Mouse (Mus musculus) limb, embryonic 12.5 days (tissue): ENCODE measurements around the gene Gfod1. TPM values are rescaled to one million over a fixed set of nuclear protein-coding genes. Genes with fewer than 3 reads are reported as not detected.

Experiments used
- ATAC-seq: fragments of 200-750 bp; cut with Nextera tagmentation; 2 replicates; pipeline ENCODE4 v1.8.0; 2017; ENCODE audit warnings: low read depth, moderate TSS enrichment; ENCODE audit not compliant: insufficient number of reproducible peaks, insufficient read depth, low FRiP score, low TSS enrichment
- H3K27ac ChIP-seq: fragments of 300-500 bp; sonication (generic); 2 replicates; pipeline ENCODE4 v1.5.1; 2016; ENCODE audit warnings: mild to moderate bottlenecking, moderate library complexity
- H3K27me3 ChIP-seq: fragments of 300-500 bp; sonication (generic); 2 replicates; pipeline ENCODE4 v1.6.1; 2016; ENCODE audit warnings: mild to moderate bottlenecking, moderate library complexity
- H3K36me3 ChIP-seq: fragments of 300-500 bp; sonication (generic); 2 replicates; pipeline ENCODE4 v1.6.1; 2016; ENCODE audit warnings: mild to moderate bottlenecking, moderate library complexity
- H3K4me1 ChIP-seq: fragments of 300-500 bp; sonication (generic); replicated peaks from 2 replicates; pipeline ENCODE4 v1.6.1; 2016
- H3K4me2 ChIP-seq: fragments of 300-500 bp; sonication (generic); 2 replicates; pipeline ENCODE4 v1.6.1; 2016; ENCODE audit warnings: mild to moderate bottlenecking, moderate library complexity
- H3K4me3 ChIP-seq: fragments of 300-500 bp; sonication (generic); replicated peaks from 2 replicates; pipeline ENCODE4 v1.5.1; 2016; ENCODE audit warnings: mild to moderate bottlenecking
- H3K9ac ChIP-seq: fragments of 300-500 bp; sonication (generic); replicated peaks from 2 replicates; pipeline ENCODE4 v1.6.1; 2016; ENCODE audit warnings: mild to moderate bottlenecking, moderate library complexity
- H3K9me3 ChIP-seq: fragments of 300-500 bp; sonication (generic); 2 replicates; pipeline ENCODE4 v1.6.1; 2016; ENCODE audit warnings: mild to moderate bottlenecking, moderate library complexity
- WGBS: fragments of 180-500 bp; shearing (Covaris S2); methylation state at CpG from one replicate; pipeline ENCODE4 v1.1.7; 2016; 5-methylcytosine and 5-hydroxymethylcytosine counted together
- polyA plus RNA-seq: library from polyadenylated mRNA; unstranded; fragments of >200 nt; fragmentation: Nextera tagmentation; extraction: Ambion mirVana; gene quantifications from 2 replicates; pipeline ENCODE4 v1.2.1, GENCODE M21; 2016

Gfod1 gene
- polyA plus RNA-seq, 1 experiment from 2014 or later, result 0.23 TPM

DNA sequence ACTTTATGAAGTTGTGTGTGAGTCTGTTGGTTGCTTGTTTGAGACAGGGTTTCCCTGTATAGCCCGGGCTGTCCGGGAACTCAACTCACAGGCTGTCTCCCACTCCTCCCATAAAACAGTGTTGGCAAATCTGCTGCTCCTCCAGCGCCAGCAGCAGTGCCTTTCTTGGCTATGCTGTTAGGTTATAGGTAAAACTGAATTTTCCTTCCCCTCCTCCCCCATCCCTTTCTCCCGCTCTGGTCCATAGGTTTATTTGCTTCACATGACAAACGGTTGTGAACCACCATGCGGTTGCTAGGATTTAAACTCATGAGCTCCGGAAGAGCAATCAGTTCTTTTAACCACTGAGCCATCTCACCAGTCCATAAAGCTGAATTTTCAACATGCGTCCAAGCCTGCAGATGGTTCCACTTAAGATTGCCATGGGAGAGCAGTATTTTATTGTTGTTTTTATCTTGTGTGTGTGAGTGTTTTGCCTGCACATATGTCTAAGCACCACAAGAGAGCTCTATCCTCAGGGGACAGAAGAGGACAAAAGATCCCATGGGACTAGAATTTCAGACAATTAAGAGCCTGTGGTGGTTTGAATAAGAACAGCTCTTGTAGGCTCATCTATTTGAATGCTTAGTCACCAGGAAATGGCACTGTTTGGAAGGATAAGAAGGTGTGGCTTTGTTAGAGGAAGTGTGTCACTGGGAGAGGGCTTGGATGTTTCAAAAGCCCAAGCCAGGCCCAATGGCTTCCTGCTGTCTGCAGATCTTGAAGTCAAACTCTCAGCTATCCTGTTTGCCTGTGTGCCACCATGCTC, 120.5 kb downstream of the Gfod1 start:
- H3K9me3 ChIP-seq, result no peaks in the 10 kb centered on the region
- H3K27ac ChIP-seq, result peak overlapping the region; percentile 36
- peaks cover 12% of the 10 kb centered on the region for H3K4me1 ChIP-seq
- H3K27me3 ChIP-seq, result peaks cover 8% of the 10 kb centered on the region; the same call in 1 of the 2 replicates
- no peaks in the 10 kb centered on the region for H3K36me3 ChIP-seq
- H3K4me3 ChIP-seq, result peak overlapping the region; percentile 34
- WGBS, result 26% methylated on average over 8 of the region's 8 CpGs
- peak; percentile 59; the same call in 1 of the 2 replicates for ATAC-seq
- 0 out of 2 replicates have a peak overlapping the region, but pooled peaks have one; percentile 35 for H3K9ac ChIP-seq
- H3K4me2 ChIP-seq, result peak overlapping the region; percentile 51

DNA sequence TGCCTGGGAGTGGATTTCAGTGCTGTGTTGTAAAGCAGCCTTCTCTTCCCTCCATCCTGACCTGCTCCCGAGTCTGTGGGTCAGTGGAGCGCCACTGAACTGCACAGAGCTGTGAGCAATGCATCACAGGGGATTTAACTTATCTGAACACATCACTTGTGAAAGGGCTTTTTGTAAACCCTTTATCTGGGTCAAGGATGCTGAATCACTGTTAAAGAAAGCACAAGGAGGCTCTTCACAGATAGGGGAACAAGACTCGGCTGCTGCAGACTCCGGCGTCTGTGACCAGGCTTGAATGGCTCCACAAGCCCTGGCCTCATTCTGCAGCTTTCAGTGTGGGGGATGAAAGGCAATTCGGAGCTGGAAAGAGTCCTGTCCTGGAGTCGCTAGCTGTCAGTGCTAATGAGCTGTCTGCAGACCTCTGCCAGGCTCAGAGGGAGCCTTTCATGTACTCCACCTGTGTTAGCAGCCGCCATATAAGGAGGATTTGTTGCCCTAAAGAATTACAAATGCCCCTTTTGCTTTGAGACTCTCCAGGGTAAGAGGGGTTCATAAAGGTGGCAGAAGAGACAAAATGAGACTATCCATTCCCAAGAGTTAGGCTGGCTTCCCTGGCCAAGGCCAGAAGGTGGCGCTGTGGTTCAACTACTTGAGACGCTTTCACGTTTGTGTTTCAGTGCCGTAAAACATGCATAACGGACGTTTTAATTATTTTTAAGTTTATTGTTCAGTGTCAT, 121.3 kb downstream of the Gfod1 start:
- 0 out of 2 replicates have a peak overlapping the region, but pooled peaks have one; percentile 45 for H3K27ac ChIP-seq
- H3K27me3 ChIP-seq, result peaks cover 8% of the 10 kb centered on the region; the same call in 1 of the 2 replicates
- 0 out of 2 replicates have a peak overlapping the region, but pooled peaks have one; percentile 35 for H3K9ac ChIP-seq
- H3K36me3 ChIP-seq, result no peaks in the 10 kb centered on the region
- peak overlapping the region; percentile 34 for H3K4me3 ChIP-seq
- H3K4me1 ChIP-seq, result peaks cover 12% of the 10 kb centered on the region
- peak overlapping the region; percentile 51 for H3K4me2 ChIP-seq
- peak; percentile 30; the same call in 1 of the 2 replicates for ATAC-seq
- 6% methylated on average over 14 of the region's 14 CpGs for WGBS
- H3K9me3 ChIP-seq, result no peaks in the 10 kb centered on the region

DNA sequence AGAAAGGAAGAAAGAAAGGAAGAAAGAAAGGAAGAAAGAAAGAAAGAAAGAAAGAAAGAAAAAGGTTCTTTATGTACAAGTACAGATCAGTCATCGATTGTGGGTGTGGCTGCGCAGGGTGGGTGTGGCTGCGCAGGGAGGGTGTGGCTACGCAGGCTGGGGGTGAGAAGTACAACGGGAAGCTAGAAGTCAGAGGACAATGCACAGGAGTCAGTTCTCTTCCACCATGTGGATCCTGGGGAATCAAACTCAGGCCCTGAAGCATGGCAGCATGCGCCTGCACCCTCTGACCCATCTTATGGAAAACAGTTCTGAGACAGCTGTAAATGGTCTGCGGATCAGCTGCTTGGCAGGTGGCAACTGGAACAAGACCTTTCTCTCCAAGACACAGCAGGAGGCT, 122.9 kb downstream of the Gfod1 start:
- Histone ChIP-seq H3K9ac (no peak overlapping the region), H3K9me3 (no peaks in the 10 kb centered on the region), H3K4me1 (peaks cover 12% of the 10 kb centered on the region), H3K4me2 (no peak overlapping the region), H3K4me3 (no peak overlapping the region), H3K36me3 (no peaks in the 10 kb centered on the region), H3K27me3 (peaks cover 8% of the 10 kb centered on the region; the same call in 1 of the 2 replicates), H3K27ac (no peak overlapping the region)
- 57% methylated on average over 7 of the region's 7 CpGs for WGBS
- ATAC-seq, result no peak

DNA sequence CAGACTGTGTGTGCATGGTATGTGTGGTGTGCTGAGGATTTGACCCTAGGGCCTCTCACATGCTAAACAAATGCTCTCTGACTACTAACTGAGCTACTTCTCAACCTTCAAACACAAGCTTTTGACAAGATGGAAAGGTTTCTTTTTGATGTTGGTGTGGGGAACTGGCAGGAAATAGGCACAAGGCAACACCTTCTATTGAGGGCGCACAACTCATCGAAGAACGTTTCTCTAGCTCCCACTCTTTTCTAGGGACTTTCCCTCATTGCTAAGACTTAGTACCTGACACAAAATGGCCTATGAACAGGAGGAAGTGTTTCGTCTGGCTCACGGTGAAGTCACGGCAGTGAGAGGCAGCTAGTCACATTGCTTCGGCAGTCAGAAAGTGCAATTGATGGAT, 126.7 kb downstream of the Gfod1 start:
- Histone ChIP-seq H3K4me2 (no peak overlapping the region), H3K9ac (no peak overlapping the region), H3K4me3 (no peak overlapping the region), H3K36me3 (no peaks in the 10 kb centered on the region), H3K4me1 (peaks cover 1% of the 10 kb centered on the region), H3K9me3 (no peaks in the 10 kb centered on the region), H3K27ac (no peak overlapping the region), H3K27me3 (peaks cover 8% of the 10 kb centered on the region; the same call in 1 of the 2 replicates)
- WGBS, result 89% methylated on average over 7 of the region's 7 CpGs
- ATAC-seq, result no peak

DNA sequence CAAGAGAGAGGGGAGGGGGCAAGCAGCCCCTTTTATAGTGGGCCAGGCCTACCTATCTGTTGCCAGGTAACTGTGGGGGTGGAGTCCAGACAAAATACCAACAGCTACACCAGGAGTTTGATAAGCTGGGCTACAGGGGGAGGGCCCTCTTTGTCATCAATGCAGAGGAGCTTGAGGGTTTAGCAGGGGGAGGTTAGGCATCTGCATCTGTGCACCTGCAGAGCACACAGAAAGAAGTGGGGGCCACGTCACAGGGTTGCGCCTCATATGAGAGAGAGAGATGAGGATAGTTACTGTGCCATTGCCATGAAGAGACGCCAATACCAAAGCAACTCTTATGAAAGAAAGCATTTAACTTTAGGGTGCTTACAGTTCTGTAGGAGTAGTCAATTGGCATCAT, 127.3 kb downstream of the Gfod1 start:
- 90% methylated on average over 3 of the region's 3 CpGs for WGBS
- Histone ChIP-seq H3K9me3 (no peaks in the 10 kb centered on the region), H3K27ac (no peak overlapping the region), H3K4me3 (no peak overlapping the region), H3K4me2 (no peak overlapping the region), H3K4me1 (peaks cover 7% of the 10 kb centered on the region; the same call in 1 of the 2 replicates), H3K9ac (no peak overlapping the region), H3K36me3 (no peaks in the 10 kb centered on the region), H3K27me3 (peaks cover 7% of the 10 kb centered on the region; the same call in 1 of the 2 replicates)
- ATAC-seq, result no peak

DNA sequence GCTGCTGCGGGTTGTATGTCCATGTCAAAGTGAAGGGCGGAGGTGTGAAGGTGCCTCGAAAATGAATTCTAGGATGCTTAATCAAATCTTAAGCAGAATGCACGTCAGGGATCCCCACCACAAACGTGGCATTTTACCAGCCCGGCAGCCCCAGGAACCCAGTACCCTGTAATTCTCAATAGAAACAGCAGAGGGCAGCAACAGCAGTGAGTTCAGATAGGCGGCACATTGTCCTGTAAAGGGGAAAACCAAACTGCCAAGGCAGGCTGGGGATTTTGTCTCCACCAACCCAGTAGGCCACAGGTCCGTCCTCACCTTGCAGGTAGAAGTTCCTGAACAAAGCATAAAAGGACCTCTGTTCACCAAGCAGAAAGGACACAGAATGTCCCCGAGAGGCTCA, 130.7 kb downstream of the Gfod1 start:
- WGBS, result 17% methylated on average over 9 of the region's 9 CpGs
- Histone ChIP-seq H3K4me2 (no peak overlapping the region), H3K36me3 (peaks cover 7% of the 10 kb centered on the region; the same call in 1 of the 2 replicates), H3K4me3 (0 out of 2 replicates have a peak overlapping the region, but pooled peaks have one; percentile 3), H3K4me1 (peaks cover 7% of the 10 kb centered on the region; the same call in 1 of the 2 replicates), H3K9me3 (no peaks in the 10 kb centered on the region), H3K9ac (no peak overlapping the region), H3K27me3 (no peaks in the 10 kb centered on the region), H3K27ac (no peak overlapping the region)
- no peak for ATAC-seq

DNA sequence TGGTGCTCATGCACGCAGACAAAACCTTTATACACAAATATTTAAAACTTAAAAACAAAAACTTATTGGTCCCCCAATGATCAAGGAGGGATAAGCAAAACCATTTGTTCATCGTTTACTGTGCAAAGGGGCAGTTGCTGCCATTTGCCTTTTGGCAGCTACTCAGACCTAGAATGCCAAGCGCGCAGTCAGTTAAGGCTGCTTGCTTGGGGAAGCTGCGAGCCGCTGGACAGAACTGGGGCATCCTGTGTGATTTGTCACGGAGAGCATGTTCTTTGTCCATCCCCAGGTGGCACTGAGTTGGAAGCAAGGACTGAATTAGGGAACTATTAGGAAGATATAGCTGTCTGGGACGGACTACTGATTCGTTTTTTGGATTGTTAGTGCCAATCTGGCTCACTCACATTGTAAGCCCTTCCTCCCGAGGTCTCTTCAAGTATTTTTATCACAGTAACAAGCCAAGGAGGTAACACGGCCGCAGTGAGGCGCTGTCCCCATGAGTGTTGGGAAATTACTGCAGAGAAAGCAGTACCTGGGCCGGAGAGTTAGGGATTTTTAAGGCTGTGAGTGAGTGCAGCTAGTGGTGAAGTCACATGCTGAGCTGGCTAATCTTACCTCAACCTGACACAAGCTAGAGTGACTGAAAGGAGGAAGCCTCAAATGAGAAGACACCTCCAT, 131.8 kb downstream of the Gfod1 start:
- Histone ChIP-seq H3K4me3 (peak overlapping the region; percentile 70), H3K27ac (0 out of 2 replicates have a peak overlapping the region, but pooled peaks have one; percentile 29), H3K4me1 (peaks cover 7% of the 10 kb centered on the region; the same call in 1 of the 2 replicates), H3K9ac (peak overlapping the region; percentile 84; the same call in 1 of the 2 replicates), H3K36me3 (peaks cover 17% of the 10 kb centered on the region), H3K4me2 (peak overlapping the region; percentile 68), H3K9me3 (no peaks in the 10 kb centered on the region), H3K27me3 (no peaks in the 10 kb centered on the region)
- ATAC-seq, result no peak
- 37% methylated on average over 14 of the region's 14 CpGs for WGBS

DNA sequence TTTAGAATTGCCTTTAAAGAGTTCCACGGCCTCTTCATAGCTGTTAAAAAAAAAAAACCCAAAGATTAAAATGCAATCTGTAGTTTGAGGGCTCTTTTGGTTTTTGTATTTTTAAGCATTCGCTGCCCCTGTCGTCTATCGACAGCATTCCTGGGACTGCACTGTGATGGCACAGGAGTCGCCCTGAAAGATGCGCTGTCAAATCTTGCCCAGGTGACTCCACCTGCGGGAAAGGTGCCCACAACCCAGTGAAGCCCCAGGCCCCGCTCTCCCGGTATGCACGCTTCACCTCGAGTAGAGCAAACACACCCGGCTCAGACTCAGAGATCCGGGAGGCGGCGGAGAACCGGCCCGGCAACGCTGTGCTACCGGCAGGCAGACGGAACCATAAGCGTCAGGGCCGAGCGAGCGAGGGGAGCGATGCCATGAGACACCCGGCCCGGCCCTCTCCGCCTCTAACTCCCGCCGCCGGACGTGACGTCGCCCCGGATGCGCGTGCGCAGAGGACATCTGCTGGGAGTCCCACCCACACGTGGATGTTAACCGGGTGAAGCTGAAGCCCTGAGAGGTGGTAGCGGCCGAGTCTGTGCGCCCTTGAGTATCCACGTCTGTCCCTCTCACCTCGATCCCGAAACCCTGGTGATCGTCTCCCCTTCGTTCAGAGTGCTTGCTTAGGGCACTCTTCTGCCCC, 132.8 kb downstream of the Gfod1 start, which contains the start of gene Tbc1d7:
Tbc1d7 (minus strand) TSS at position 482 of the 691 bp plus-strand sequence.
- H3K27ac ChIP-seq, result peak within 1 kb of the TSS; percentile 70
- no peaks in the 10 kb centered on the region for H3K27me3 ChIP-seq
- H3K4me2 ChIP-seq, result peak within 1 kb of the TSS; percentile 68
- H3K36me3 ChIP-seq, result peaks cover 27% of the 10 kb centered on the region
- peak; percentile 92 for ATAC-seq
- H3K9ac ChIP-seq, result peak within 1 kb of the TSS; percentile 84
- peaks cover 7% of the 10 kb centered on the region; the same call in 1 of the 2 replicates for H3K4me1 ChIP-seq
- no peaks in the 10 kb centered on the region for H3K9me3 ChIP-seq
- under 1% methylated on average over 48 of the region's 48 CpGs for WGBS
- H3K4me3 ChIP-seq, result peak within 1 kb of the TSS; percentile 70

DNA sequence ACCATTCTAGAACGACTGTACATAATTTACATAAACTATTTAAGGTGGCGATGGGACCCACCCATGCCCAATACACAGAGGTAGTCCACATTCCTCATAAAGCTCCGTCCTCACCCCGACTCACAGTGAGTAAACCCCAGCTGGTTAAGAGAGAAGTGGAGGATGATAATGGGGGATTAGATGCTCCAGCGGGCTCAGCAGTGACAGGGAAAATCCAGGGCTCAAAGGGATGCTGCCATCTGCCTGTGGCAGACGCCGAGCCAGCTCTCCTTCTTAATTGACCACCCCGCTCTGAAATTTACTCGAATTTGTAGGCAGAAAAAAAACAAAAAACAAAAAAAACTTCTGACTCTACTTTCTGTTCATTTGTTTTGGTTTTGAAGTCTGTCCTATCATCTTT, 136.3 kb downstream of the Gfod1 start:
- WGBS, result 82% methylated on average over 9 of the region's 9 CpGs
- no peak overlapping the region for H3K4me3 ChIP-seq
- no peaks in the 10 kb centered on the region for H3K27me3 ChIP-seq
- peaks cover 7% of the 10 kb centered on the region; the same call in 1 of the 2 replicates for H3K4me1 ChIP-seq
- no peak overlapping the region for H3K9ac ChIP-seq
- ATAC-seq, result no peak
- H3K9me3 ChIP-seq, result no peaks in the 10 kb centered on the region
- no peak overlapping the region for H3K4me2 ChIP-seq
- peaks cover 53% of the 10 kb centered on the region for H3K36me3 ChIP-seq
- no peak overlapping the region for H3K27ac ChIP-seq

DNA sequence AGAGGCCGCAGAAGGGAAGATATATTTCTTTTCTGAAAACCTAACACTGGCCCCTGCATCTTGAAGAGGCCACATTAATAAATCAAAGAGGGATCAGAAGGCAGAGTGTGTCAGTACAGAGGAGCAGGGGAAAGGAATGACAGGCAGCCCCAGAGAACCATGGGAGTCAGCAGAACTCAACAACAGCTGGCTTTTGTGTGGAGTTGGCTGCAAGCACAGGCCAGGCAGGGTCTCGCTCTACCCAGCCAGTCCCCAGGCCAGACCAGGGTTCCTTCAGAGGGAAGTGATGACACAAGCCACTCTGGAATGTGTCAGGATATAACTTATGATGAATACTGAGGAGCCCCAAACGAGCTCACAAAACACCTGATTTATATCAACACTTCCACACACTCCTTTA, 144.5 kb downstream of the Gfod1 start:
- ATAC-seq, result 0 out of 2 replicates have a peak, but pooled peaks have one; percentile 67
- no peaks in the 10 kb centered on the region for H3K9me3 ChIP-seq
- peaks cover 23% of the 10 kb centered on the region for H3K4me1 ChIP-seq
- no peak overlapping the region for H3K4me2 ChIP-seq
- H3K27me3 ChIP-seq, result no peaks in the 10 kb centered on the region
- 45% methylated on average over 3 of the region's 3 CpGs for WGBS
- H3K36me3 ChIP-seq, result peaks cover 41% of the 10 kb centered on the region
- no peak overlapping the region for H3K9ac ChIP-seq
- H3K27ac ChIP-seq, result peak overlapping the region; percentile 75; the same call in 1 of the 2 replicates
- no peak overlapping the region for H3K4me3 ChIP-seq
